Mouse (Mus musculus) layer of hippocampus, postnatal 10 days (tissue): ENCODE data around the gene Fhit. TPM values are rescaled to one million over a fixed set of nuclear protein-coding genes. Genes with fewer than 3 reads are reported as not detected.

Source experiments
- DNase-seq, 2 experiments: peaks; one replicate each; pipeline ENCODE4 v3.0.0; 2021; ENCODE audit warnings: low spot score in 2 of 2
- total RNA-seq, 2 experiments: library from RNA; stranded (reverse); gene quantifications; 2 replicates each; pipeline ENCODE4 v1.2.3; 2021

The Fhit gene
- total RNA-seq, 2 experiments from 2014 or later: 4.4 to 6.9 TPM

DNA sequence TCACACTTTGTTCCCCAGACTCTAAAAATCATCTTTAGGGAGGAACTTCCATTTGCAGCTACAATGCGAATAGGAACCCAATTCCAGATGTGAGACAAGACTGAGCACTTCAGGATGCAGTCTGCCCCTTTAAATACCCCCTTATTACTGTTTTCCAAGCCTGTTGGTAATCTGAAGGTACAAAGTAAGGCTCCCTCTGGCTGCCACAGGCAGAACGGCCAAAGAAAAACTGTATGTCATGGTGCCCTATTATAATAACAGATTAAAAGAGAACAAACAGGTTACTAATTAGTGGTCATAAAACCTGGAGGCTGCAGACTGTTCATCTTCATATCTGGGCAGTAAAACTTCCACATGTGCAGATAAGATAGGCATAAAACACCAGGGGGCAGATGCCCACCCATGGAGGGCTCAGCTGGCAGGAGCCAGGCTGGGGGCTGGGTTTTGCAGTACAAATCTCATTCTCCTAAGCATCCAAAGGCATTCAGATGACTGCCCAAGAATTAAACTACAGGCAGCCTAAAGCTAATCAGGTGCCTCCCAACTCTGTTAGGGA, 1439.8 kb downstream of the Fhit start:
- DNase-seq: no peak

DNA sequence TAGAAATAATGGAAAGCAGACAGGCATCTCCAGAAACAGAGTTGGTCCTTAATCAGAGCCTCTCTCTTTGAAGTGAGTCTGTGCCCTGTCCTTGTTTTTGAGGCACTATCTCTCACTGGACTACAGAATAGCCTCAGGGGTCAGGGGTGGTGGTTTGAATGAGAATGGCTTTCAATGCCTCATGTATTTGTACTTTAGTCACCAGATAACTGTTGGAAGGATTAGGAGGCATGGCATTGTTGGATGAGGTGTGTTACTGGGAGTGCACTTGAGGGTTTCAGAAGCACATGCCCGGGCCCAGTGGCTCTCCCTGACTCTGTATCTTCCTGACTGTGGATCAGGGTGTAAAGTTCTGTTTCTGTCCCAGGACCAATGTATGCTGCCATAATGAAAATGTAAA, 1463.2 kb downstream of the Fhit start:
- DNase-seq: no peak

DNA sequence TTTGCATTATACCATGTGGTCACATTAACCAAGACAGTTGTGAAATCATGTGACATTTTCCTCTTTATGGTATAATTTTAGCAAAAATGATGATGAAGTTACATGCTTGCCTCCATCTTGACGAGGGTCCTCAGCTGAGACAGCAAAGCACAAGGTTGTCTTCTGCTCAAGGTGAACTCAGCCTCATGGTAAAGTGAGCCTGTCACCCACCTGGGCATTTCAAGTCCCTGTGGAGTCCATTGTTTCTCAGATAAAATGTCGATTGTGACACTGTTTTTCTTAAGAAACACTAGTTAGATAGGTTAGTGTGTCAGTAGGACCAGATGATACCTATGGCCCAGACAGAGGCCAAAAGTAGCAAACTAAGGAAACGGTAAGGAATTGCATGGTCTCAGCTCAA, 1464.7 kb downstream of the Fhit start:
- no peak for DNase-seq

DNA sequence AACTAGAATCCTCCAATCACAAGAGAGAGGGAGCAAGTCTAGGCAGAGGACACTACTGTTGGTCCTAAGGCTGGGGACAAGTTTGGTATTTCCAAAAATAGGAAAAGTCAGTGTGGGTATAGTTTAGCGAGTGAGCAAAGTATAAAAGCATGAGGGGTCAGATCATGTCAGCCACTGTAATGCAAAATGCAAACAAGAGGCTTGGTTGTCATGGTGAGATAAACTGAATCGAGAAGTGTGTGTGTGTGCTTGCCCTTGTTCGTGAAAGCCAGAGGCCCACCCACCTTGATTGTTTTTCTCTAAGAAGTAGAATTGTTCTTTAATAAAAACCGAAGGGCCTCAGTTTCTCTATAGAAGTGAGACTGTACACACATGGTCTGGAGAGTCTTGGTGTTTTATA, 1465.8 kb downstream of the Fhit start:
- no peak for DNase-seq

DNA sequence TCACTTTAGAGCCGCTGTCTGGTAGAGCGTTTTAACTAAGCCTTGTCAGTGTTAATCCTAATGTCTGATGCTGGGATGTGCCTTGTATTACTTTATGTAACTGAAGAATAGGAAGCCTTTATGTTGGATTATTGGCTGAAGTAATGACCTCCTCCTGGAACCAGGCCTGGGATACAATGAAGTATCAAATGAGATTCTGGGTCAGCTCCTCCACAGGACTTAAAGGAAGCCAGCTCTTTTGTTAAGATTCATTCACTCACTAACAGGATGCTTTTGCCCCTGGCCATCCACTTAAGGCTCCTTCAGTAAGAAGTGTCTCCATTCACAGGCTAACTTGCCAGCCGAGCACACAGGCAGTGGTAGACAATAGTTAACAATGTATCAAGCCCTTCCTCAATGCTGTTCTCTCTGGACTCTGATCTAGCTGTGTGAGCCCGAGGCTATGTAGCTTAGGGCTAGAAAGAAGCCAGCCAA, 1466.6 kb downstream of the Fhit start:
- no peak for DNase-seq

DNA sequence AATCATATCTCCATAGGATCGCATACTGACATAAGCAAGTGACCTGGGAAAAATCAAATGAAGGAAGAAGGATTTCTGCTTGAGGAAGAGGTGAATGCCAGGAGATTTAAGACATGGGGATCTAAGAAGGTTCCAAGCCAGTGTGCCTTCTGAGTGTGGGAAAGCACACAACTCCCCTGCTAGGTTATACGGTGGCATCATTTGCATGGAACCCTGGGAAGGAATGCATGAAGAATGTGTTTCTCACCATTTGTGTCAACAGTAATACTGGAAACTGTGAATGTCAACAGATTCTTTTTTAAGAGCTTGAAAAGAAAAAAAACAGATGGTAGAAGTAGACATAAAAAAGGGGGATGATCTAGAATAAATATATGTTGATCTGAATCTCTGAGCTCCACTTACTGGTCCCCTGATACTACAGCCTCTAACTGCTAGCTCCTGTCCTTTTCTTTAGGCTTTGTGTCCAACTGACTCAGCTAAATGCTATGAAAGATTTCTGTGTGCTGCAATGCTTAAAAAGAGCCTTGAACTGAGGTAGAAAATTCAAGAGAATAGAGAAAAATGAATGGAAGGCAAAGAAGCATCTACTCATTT, 1473.1 kb downstream of the Fhit start:
- no peak for DNase-seq

DNA sequence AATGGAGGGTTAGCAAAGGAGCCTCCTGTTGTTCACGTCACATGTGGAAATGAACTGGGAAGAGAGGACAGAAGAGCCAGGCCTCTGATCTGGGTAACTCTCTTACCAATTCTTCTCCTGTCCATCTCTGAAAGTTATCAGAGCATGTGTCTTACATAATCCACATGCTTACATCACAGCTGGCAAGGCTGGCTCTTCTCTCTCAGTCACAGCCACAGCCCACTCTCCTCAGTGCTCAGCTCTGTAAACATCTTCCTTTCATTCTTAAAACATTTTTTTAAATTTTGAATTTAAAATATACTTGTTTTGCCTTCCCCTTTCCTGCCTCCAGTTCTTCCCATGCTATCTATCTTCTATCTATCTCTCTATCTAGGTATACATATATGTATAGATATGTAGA, 1477.5 kb downstream of the Fhit start:
- DNase-seq: no peak

DNA sequence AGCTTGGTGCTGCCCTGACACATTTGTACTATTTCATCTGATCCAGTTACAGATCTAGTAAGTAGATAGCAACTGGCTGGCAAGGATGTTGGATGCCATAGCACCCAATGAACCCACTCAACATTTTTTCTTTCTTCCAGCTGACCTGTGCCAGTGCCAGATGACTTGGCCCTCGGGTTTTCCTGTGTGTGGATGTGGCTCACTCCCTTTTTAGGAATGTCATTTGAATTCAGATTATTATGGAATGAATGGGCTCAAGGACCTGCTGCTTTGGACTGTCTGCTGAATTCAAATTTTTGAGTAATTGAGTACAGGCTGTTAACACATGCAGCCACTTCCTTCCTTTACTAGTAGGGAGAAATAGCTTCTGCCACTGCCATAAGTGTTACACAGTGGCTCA, 1489.1 kb downstream of the Fhit start:
- no peak for DNase-seq

DNA sequence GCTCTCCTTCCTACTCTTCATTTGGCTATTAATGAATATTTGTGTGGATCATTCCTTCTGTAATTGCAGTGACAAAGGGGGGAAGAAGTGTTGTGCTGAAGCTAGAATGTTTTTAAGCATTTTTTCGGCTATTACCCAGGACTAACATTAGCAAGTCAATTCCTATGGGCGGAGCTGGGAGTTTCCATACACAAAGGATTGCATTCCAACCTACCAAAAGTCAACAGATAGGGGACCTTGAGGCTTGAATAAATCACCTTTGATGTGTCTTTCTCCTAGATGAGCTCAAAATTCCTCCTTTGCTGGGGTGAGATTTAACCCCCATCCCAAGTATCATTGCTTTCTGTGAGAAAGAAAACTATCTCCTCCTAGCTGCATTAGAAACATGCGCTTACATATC, 1490.1 kb downstream of the Fhit start:
- DNase-seq: no peak

DNA sequence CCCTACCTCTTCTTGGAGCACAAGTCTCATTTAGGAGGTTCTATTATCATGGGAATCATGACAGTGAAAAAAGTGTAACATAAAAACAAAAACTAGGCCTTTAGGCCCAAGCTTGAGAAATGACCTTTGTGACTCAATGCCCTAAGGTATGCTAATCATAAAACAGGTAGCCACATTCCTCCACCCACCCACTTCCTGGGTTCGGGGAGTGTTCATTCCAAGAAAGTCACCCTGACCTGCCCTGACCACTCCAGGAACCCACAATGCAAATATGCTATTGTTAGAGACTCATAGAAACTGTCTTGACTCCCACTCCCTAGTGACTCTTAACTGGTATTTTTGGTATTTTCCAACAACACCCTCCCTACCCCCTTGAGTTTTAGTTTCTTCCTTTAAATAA, 1492.1 kb downstream of the Fhit start:
- DNase-seq: no peak

DNA sequence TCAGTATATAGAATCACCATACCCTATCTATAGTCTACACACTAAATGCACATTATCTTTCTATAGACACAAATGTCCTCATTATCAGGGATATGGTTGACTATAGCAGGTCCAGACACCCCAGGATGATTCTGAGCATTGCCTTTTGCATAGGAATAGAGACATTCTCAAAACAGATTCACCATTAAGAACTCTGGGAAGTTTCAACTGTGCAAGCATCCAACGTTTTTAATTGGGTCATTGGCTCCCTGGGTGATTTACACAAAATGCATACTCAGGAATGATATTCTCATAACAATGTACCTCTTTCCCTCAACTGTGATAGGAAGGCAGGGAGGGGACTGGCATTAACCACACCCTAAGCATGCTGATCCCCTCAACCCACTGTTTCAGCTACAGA, 1503.4 kb downstream of the Fhit start:
- no peak for DNase-seq

DNA sequence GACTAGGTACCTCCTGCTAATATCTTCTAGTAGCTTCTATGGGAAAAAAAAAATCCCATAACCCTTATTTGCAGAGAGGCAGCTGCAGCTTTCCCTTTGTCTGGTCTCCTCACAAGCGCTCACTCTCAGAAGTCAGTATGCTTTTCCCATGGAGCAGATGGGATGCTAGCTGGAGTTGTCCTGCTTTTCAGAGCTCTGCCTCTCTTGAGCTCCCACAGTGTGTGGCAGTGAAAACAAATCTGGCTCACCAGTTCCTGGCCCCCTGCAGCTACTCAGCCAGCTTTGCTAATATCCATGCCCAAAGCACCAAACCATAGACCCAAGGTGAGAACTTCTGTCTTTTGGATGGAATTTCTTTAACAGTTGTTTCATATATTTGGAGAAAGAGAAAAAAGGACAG, 1510.4 kb downstream of the Fhit start:
- peak; percentile 28 to 34 for DNase-seq

DNA sequence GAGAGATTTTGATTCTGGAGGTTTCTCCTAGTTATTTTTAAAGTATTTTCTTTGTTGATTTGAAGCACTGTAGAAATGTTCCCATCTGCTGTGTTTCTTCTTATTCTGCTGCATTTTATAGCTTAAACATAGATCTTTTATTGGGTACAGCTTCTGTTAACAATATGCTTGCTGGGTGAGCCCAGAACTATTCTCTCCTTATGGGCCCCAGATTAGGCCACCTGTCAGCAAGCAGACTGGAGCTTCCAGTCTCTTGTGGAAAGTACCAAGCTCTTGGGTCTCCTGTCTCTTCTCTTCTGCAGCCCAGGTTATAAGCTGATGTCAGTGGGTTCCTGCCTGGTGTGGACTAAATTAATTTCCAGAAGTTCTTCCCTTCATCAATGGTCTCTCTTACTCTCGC, 1513.4 kb downstream of the Fhit start:
- peak in 1 of 2 experiments; percentile 30 for DNase-seq

DNA sequence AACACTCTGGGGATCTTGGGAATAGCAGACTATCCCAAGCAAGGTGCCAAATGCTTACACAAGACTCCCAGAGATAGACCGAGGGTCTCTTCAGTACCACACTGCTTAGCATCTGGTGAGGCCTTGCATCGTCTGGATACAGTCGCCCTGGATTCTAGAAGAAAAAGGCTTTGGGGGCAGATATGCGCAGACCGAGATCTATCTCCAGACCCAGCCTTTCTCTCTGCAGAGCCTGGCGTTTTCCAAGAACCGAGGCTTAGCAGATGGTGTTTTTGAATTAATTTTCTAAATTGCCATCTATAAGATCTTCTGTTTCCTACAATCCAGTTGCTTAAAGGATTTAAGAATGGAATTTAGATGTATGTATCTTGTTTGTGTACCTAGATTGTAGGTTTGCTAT, 1515.6 kb downstream of the Fhit start:
- no peak for DNase-seq

DNA sequence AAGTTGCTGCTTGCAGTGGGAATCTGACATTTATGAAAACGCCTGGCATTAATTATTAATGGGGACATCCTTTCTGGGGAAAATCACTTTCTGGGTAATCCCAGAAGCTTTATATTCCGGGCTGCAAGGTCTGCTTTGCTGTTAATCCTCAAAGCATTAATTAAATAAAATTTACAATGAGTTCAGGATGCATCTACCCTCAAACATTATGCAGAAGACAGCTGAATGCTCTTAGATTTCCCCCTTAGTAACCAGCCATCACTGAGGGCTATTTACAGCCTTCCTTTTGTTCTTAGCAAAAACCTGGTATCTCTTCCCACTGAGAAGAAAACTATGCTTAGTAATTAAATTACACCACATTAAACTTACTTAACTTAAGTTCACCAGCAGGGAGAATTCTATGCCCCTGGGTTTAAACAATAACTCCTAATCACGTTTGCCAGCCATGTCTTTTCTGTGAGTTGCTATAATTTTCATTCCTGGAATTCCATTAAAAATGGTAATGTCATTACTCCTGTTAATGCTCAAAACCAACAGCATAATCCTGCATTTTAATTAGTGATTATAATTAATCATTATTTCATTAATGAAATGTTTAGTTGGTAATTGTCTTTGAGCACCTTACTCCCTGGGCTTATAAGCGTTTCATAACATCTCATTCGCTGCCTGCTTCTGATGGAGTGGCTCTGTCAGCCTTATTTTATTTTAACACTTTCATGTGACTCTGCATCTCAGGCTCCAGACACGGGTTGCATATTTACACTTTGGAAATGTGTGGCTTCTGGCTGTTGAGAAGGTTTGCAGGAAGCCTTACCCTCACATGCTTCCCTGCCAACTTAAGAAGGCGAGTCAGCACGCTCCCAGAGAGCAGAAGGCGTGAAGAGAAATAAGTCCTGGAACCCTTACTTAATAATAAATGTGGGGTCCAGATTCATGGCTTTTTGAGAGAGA, 1517.3 kb downstream of the Fhit start:
- no peak for DNase-seq

DNA sequence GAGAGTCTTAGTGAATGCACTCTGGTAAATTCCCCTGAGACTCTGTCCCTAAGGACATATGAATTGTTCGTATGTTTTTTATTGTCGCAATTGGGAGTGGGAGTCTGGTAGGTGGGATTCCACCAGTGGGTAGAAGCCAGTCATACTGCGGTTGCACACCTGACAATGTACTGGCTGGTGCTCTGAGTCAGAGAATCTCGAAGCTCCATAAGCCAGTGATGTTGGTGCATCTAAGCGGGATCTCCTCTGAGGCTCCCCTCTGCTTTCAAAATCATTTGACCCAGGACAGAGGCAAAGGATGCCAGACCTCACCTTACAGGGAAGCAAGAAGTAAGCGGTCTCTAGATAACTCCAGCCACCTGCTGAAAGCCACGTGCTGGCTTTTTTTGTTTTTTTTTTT, 1518.1 kb downstream of the Fhit start:
- DNase-seq: no peak

DNA sequence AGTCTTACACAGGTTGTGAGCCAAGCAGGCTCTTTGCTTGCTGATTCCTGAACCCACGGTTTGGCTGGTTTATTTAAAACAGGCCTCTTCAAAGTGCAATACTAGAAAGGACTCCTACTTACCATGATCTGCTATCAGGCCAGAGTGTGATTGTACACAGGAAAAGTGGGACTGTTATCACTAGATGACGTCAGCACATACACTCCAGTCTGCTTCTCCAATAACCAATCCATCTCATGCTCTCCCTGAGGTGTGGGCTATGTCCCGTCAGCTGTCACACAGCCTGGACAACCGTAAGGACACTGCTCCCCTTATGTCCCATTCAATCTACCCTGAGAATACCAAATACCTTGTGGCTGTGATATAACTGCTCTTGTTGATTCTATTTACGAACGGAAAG, 1519.2 kb downstream of the Fhit start:
- no peak for DNase-seq

DNA sequence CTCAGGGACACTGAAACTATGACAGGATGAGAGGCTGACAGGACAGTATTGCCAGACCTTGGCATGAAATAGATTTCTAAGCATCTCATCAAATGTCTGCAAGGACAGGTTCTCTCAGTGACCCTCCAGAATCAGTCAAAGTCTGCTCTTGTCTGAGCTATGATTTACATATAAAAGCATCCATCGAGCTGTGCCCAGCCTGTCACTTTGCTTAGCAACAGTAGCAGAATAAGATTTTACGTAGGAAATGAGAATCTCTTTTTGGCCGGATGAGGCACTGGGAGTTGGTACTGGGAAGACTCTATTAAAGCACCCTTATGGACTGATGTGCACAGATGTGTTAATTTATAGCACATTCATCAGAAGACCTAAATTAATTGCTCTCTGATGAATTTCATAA, 1519.8 kb downstream of the Fhit start:
- DNase-seq: no peak

DNA sequence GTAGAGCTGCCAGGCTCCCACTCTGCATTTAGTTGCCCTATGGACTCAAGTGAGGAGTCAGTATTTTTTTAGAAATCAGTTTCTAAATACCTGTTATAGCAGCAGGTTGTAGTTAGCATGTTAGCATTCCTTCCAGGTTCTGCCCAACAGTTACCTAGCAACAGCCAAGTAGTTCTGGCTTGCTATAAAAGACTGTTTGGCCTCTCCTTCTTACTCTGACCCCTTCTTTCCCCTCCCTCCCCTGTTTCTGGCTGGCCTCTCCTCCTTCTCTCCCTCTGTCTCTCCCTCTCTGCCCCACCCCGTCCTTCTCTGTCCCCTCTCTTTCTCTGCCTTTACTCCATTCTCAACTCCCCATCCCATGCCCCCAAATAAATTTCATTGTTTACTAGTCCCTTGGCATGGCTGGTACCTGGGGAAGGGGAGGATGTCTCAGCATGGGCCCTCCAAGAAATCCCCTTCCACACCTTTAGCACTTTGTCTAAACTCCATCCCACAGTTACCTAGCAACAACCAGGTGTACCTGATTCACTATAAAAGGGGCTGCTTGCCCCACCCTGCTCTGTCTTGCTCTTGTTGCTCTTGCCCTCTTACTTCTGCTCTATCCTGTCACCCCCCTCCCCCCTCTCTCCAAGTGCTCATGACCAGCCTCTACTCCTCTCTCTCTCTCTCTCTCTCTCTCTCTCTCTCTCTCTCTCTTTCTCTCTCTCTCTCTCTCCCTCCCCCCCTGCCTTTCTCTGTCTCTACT, 1527.4 kb downstream of the Fhit start:
- no peak for DNase-seq

DNA sequence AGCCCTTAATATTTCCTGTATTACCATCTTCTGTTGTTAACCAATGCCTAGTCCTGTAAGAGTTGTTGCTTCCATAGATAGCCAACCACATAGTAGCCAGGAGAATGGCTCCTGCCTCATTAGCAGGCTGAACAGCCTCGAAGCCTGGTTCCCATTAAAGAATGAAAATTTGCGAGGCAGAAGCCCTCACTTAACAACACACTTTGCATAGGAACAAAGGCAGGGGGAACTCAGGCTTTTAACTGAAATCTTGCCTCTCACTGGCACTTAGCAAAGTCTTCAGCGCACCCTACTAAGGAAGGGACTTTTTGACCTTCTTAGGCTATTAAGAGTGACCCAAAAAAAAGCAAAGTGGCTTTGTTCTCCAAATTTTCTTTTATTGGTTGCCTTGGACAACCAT, 1529.3 kb downstream of the Fhit start:
- DNase-seq: no peak

DNA sequence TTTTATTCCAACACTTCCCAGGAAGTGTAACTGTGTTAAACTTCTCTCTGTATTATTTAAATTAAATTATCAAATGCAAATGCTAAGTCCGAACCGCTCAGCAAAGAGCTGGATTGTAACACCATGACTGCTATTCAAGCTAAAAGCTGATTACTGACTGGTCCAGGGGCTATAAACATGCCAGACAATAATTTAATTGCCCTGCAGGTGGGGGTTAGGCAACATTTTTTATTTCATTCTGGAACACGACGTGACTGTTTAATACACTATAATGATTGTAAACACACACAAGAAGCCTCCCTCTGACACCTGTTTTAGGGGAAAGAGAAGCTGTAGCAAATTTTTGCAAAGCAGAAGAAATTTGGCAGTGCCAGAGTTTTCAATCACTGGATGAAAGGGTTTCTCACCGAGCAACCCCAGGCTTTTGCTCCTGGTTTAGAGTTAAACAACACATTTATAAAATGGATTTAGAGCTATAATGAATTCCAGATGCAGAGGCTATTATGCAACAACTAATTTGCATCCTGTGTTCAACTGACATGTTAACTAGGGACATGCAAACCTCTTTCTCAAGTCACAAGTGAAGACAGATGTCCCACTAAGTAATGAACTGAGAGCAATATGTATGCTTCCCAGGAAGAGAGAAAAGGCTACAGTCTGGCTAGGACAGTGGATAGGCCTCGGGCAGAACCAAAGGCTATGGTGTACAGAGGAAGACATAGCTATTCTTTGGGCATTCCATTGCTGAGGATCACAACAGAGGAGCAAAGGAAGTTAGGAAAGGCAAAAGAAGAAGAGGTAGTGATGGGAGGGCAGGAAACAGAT, 1538.4 kb downstream of the Fhit start:
- no peak for DNase-seq
